Mouse (Mus musculus): ENCODE results near the gene Tfap2c.

The Tfap2c gene

DNA sequence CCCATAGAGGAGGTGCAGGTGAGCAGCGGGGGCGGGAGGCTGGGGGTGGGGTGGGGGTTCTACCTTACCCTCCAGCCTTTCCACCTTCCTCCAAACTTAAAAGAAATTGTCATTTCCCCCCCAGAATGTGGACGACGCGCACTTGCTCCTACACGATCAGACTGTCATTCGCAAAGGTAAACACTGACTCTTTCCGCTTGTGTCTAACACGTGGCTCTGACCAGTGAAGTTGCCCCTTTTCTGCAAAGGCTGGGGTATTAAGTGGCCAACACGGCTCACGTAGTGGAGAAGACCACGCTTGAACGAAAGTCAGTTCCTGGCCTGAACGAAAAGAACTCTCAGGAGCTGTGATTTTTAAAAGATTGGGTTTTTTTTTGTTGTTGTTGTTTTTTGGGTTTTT lies 2.5 kb downstream of the Tfap2c start:
- no peak for DNase-seq

DNA sequence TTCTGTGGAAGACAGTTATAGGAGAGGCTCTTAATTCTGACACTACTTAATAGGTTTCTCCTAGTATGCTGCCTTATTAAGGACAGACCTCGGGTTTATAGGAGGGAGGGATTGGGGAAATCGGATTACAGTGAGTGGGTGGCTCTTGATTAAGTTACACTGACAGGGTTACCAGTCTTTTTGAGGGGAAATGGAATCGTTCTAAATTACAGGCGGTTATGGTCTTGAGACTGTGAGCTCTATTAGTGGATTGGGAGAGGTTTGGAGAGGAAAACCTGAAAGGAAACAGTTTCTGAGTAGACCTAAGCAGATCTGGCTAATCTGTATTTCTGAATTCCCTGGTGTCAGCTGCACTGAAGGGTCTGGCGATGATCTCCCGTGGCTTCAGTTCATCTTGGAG lies 3.3 kb downstream of the Tfap2c start:
- no peak for DNase-seq

DNA sequence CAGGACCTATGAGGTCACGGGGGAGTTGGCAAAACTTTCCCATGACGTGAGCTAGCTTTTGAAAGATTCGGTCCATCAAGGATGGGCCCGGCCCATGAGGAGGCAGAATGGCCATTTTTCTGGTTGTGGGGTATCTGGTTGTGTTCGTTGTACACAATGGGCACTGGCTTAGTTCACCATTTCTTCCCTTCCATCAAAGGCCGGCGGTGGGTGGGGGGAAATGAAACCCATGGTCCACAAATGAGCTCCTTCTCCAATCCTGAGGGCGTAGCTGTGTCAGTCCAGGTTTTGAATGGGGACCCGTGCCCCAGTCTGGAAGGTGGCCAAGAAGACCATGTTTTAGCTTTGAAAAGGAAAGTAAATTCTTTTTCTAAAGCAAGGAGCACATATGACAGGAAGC lies 4.8 kb downstream of the Tfap2c start:
- DNase-seq, result no peak

DNA sequence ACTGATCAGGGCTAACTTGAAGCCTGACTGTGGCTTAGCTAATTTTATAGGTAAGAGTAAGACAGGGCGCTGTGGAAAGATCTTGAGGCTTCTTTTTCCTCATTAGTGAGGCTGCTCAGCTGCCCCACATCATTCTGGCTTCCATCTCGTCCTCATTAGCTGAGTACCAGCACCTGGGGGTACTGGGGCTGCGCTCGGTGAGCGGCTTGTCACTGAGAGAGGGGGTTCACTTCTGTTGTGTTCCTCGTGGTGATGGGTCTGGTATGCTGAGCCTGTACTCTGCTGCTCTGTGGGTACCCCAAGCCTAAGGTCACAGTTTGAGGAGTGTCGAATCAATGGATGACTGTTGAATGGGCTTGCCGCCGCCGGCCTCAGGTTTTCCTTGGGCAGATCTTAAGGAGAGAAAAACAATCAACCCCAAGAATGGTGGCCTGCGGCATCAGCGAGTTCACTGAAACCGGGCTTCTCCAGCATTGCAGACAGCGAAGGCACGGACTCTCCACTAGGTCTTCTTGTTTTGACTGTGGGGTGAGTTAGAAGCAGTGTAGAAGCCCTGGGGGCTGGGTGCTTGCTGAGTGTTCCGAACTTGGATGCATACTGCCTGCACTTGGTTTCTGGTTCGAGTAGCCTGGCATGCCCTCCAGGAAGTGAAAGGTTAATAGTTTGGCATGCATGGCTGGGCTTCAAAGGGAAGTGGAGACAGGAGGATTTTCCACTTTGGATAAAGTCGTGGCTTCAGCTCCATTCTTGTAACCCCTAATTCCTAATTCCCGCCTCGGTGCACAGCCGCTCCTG lies 9.5 kb downstream of the Tfap2c start:
- DNase-seq, result no peak

DNA sequence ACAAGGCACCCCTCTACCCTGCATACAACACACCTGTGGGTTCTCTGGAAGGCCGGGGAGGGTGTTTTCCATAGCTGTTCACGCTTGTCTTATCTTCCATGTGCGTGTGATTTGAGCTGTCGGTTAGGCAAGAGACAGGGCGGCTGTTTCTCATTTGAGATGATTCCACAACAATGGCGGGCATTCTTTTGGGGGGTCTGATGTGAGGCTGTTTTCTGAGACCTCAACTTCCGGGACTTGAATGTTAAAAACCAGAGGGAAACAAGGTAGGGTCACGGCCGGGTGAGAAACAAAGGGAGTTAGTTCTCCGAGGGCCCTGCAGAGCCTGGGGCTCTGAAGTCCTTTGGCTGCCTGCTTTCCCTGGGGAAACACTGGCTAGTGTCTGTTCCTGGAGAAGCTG lies 11.6 kb downstream of the Tfap2c start:
- DNase-seq, result no peak

DNA sequence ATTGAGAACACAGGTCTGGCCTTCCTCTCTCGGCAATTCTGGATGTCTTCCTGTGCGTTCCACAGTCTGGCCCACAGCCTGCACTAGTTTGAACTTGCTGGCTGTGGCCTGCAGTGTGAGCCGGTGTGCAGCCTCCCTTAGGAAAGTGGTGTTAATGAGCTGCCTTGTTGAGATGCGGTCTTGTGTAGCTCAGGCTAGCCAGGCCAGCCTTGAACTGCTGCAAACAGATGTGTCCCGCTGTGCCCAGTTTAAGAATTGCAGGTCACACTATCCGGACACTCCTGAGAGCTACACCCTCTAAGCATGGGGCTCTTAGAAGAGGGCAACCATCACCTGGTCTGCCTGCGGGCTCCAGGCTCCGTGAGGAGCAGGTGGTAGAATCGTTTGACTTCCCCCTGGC lies 18.4 kb downstream of the Tfap2c start:
- DNase-seq, result no peak

DNA sequence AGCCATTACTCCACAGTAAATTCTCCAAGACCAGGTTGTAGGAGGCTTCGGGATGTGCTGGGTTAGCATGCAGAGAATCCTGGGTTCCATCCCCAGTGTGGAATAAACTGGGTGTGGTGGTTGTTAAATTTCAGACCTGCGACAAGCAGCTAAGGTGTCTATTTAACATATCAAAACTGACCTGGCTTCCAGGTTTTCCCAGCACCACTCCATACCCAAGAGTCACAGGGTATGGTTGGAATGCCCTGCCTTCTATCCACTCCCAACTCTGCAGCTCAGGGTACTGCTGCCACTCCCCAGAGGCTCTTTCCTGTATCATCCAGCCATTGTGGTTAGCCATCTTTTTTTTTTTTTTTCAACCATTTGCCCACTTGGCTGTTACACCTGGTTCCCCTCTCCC lies 19.1 kb downstream of the Tfap2c start:
- no peak for DNase-seq

DNA sequence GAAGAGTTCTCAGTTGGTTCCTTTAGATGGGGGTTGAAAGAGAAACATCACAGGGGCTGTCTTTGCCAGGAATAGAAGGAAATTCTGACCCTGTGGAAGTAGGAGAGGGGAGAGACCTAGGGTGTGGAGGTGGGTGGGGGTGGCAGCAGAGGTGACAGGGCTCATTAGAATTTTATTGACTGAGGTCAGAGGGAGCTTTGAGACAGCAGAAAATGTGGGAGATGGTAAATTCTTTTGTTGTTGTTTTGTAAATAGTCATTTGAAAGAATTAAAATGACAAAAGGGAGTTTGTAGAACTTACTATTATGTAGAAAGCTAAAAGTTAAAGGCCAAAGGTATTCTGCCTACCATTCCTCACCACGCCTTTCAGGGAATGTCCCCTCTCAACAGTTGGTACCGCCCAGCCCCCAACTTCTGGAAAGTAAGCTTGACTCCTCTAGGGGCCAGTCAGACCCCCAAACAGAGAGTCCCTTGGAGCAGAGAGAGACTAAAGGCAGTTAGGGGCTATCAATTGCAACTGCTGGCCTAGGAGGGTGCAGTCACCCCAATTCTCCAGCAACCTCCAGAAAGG lies 27.9 kb downstream of the Tfap2c start:
- no peak for DNase-seq

DNA sequence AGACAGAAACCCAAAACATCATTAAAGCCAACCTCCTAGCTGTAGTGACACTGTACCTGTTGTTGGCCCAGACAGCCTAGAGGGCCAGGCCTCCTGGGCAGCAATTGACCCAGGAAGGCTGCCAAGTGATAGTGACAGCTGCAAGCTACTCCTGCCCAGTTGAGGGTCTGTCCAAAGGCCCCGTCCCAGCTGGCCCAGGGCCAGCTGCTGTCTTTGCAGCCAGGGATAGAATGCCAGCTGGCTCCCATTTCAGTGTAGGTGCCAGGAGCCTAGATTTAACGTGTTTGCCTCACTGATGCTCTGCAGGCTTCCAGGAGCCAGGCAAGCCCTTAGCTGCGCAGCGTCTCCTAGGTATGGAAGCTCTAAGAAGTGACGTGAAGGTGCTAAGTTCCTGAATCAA lies 29.8 kb downstream of the Tfap2c start:
- peak; percentile 4 for DNase-seq

DNA sequence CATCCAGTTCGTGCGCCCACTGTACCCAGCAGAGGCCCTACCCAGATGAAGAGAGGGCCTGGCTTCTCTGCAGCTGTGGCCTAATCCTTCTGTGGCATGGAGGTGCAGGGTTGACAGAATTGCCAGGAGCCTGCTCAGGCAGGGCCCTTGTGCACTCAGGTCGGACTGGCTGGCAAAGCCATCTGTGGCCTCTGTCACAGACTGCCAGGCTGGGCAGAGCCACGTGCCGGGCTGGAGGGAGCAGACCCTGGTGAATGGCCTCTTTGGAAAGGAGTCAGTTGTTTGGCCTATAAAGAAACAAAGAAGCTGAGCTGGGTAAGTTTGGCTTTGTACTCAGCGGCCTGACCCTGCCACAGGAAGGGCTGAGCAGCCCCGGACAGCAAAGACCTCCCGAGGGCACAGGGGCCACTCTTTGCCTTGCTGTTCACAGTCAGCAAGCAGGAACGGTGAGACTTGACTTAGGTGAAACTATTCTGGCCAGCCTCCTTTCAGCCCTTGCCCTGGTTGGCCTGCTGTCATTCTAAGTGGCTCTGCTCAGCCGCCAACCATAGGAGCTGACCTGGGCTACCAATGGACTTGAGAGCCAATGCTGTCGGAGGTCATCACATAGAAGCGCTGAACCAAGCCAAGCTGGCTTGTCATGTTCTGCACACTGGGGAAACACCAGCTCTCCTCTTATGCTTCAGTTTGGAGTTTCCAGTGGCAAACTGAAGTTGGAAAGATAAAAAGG lies 31.3 kb downstream of the Tfap2c start:
- DNase-seq, result no peak

DNA sequence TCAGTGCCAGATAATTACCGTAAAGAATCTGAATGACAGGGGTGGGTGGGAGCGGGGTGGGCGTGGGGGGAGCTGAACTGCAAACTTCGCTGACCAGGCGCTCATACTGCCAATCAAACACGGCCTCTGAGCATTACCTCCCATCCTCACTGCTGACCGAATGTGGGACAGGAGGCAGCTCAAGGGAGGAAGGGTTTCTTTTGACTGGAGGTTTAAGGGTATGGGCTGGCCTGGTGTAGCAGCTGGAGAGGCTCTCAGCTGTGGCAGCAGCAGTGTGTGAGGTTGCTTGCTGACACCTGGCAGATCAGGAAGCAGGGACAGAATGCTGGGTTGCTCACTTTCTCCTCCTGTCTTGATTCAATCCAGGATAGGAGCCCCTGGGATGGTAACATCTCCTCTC lies 33.9 kb downstream of the Tfap2c start:
- no peak for DNase-seq

DNA sequence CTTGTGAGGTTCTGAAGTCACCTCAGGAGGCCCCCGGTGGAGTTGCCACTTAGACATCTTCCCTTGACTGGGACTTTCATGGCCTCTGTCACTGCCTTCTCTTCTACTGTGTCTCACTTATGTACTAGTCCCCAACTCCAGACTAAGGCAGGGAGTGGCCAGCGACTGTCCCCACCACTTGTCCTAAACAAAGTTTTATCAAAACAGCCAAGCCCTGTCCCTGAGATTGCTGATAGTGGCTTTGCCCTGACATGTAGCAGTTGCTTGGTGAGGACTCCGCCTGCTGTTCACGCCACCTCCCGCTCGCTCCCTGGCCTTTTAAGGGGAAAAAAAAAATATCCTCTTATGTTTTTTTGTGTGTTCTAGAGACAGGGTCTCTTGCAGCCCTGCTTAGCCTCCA lies 35.9 kb downstream of the Tfap2c start:
- no peak for DNase-seq

DNA sequence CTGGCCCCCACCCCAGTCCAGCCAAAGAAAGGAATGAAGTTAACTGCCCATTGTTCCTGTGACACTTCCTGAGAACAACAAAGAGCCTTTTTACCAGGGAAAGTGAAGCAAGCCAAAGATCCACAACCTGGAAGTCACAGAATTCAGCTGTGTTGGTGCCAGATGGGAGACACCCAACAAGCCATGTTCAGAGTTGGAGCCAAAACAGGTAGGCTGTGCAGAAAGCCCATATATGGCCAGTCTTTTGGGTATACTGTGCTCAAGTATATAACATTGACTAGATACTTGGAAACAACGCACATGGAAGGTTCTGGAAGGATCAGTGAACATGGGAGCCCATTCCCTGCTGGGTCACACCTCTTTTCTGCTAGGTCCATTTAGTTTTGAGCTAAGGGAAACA lies 39.7 kb downstream of the Tfap2c start:
- no peak for DNase-seq

DNA sequence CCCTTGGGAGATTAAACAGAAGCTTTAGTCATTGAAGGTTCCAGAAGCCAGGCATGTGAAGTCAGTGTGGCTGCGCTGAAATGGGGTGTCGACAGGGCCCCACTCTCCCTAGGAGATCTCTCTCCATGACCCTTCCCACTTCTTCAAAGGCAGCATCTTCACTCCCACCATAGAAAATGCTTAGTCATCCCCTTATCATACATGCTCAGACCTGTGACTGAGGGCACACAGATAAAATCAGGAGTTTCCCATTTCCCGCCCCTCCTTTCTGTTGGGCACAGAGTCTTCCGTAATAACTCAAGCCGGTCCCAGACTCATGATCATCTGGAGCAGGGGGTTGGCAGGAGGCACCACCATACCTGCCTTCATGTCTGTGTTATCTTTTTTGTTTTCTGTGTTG lies 41.4 kb downstream of the Tfap2c start:
- no peak for DNase-seq

DNA sequence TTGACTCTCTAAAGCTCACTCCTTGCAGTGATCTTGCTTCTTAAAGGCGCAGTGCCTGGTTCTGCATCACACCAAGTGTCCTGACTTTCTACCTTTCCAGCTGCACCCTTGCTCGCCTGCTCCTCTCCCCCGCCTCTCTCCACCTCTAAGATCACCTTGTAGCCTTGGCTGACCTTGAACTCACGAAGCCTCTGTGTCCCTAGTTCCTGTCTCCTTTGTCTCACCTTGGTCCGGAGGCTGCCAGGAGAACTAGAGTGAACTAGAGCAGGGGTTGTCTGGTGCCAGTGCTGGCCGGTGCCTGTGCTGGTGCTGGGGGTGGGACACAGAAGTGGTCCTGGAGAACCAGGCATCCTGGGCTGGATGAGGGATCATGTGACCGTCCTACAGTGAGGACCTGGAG lies 44.9 kb downstream of the Tfap2c start:
- DNase-seq, result no peak

DNA sequence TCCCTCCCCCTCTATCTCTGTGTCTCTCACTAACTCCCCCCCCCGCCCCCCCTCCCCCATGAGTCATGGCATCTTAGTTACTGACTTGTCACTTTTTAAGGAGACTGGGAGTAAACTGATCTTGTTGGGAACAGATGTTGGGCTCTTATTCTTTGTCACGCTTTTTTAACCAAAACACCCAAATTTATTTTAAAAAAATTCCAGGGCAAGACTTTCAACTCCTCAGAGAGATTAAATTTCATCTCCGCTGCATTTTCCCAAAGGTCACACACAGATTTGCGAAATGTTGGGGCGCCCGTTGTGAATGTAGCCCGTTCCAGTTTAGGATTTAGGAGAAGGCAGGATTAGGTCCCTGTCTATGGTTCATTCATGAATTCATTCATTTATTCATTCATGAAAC lies 47.7 kb downstream of the Tfap2c start:
- no peak for DNase-seq

DNA sequence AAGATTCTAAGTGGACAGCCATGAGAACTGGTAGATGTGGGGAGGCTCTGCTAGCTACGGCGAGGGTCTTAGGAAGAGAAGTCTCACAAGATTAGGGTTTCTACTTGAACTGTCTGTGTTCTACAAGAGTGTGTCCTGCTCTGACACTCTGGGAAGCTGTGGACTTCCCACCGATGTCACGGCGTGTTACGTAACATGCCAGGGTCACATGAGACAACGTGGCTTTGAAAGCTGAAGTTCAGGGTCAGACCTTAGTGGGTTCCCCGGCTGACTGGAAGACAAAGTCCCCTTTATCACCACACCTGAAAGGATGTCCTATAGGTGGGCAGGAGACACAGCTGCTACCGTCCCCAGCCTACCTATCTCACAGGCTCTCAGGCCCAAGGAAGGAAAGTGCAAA lies 48.5 kb downstream of the Tfap2c start:
- DNase-seq, result no peak

DNA sequence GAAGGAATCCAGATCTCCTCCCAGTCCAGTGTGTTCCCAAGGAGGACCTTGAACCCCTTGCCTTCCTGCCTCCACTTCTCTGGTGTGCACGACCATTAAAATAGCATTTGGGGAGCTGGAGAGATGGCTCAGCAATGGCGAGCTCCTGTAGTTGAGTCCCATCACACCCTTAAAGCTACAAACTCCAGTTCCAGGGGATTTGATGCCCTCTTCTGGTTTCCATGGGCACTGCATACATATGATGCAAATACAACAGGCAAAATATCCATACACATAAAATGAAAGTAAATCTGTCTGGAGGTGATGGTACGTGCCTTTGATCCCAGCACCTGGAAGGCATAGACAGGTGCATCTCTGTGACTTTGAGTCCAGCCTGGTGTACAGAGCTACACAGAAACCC lies 55.2 kb downstream of the Tfap2c start:
- no peak for DNase-seq

DNA sequence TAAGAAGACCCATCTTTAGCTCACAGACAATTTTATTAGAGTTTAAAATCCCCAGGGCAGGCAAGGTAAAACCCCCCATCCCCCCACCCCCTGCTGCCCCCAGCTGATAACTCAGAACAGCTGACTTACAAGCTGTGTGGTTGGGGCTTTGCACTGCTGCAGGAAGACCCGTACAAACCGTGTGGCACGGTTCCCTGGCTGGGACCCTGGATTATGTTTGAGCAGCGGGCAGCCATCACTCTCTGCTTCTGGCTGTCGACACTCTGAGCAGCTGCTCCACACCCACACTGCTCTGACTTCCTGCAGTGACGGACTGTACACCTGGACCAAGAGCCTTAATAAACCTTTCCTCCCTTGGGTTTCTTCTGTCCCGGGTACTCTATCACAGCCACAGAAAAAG lies 56.2 kb downstream of the Tfap2c start:
- DNase-seq, result no peak

DNA sequence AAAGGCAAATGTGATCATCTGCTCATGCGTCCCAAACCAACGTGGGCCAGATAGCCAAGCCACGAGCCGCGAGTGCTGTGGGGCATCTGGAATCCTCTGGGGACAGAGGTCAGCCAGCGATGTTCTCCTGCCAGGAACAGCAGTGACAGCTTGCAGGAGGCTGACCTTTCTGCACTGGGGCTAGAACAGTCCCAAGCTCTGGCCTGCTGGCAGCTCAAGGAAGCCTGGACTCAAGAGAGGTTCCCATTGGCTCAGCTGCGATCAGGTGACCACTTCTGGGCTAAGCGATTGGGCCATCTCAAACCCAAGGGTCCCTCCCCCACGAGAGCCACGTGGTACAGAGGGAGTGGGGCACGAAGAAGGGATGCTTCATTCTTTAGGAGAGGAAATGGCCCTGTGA lies 58.3 kb downstream of the Tfap2c start:
- DNase-seq, result no peak
